Mouse (Mus musculus): ENCODE results near the gene Tmx2.

Gene Tmx2

DNA sequence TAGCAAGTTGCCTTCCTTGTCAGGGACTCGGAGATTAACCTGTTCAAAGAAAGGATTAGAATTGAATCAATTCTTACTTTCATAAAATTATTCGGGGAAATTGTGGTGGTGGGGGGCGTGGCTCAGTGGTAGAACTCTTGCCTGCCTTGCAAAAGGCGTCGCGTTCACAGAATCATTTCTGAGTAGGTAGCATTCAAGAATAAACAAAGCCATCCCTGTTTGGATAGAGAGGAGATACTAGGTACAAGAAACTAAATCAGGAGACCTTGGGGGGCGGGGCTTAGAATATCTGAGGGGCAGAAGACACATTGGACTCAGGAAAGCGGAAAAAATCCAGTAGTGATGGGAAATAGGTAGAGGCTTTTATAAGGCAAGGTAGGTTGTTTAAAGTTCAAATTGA is at the start of gene Tmx2:
Gene Tmx2 (minus strand): TSS at position 125 of the 400 bp plus-strand sequence.
- peak; percentile 52 for DNase-seq

DNA sequence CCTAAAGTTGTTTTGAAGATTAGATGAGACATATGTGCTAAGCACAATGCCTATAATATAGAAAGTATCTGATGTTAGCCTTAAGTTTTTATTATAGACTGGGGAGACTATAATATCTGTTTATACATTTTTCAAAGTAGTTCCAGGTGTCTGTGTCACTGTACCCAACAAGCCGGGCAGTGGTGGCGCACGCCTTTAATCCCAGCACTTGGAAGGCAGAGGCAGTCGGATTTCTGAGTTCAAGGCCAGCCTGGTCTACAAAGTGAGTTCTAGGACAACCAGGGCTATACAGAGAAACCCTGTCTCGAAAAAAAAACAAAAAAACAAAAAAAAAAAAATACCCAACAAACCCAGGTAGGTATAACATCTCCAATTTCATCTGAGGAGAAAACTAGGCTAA is 49.3 kb upstream of the Tmx2 start:
- DNase-seq = peak; percentile 81

- peak; percentile 99 for DNase-seq
These were observed 48.4 kb upstream of the Tmx2 start, which contains the start of gene Clp1 for GRCm38 (mm10) chr2:84727172-84727858. Gene Clp1, minus strand, starts transcription at chr2:84727350.

DNA sequence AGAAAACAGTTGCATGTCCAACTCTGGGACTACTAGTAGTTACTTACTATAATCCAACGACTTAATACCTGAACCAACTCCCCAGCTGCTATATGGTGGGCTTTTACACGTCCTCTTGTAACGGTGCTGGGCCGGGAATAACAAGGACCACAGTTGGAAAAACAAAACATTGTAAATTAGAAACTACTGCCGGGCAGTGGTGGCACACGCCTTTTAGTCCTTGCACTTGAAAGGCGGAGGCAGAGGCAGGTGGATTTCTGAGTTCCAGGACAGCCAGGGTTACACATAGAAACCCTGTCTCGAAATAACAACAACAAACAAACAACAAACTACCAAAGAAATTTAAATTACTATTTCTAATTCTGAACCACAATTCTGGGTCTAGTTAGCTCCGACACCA is 47.8 kb upstream of the Tmx2 start:
- DNase-seq = peak; percentile 89

GRCm38 (mm10) chr2:84725770-84726169 is 46.8 kb upstream of the Tmx2 start:
- DNase-seq = peak; percentile 84

GRCm38 (mm10) chr2:84723856-84724255 is 44.9 kb upstream of the Tmx2 start:
- peak; percentile 85 for DNase-seq

DNA sequence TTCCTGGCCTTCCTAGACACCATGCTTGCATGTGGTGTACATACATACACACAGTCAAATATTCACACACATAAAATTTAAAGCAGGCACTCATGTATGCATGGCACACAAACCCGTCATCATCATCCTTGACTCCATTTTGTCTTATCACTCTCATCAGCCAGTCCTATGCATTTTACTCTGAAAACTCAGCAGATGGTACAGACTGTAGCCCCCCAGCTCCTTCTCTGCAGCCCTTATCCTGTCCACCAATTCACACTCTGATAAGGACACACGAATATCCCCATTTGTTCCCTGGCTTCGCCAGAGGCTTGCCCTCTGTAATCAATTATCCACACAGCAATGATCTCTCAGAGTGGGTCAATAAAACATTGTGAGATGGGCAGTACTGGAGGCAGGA is 42.2 kb upstream of the Tmx2 start:
- DNase-seq = peak; percentile 60

GRCm38 (mm10) chr2:84720718-84721117 is 41.8 kb upstream of the Tmx2 start:
- DNase-seq = no peak

- peak; percentile 77 for DNase-seq
These were observed 38.4 kb upstream of the Tmx2 start for GRCm38 (mm10) chr2:84717357-84717756.

GRCm38 (mm10) chr2:84716423-84717355 is 37.7 kb upstream of the Tmx2 start:
- DNase-seq = peak; percentile 85

DNA sequence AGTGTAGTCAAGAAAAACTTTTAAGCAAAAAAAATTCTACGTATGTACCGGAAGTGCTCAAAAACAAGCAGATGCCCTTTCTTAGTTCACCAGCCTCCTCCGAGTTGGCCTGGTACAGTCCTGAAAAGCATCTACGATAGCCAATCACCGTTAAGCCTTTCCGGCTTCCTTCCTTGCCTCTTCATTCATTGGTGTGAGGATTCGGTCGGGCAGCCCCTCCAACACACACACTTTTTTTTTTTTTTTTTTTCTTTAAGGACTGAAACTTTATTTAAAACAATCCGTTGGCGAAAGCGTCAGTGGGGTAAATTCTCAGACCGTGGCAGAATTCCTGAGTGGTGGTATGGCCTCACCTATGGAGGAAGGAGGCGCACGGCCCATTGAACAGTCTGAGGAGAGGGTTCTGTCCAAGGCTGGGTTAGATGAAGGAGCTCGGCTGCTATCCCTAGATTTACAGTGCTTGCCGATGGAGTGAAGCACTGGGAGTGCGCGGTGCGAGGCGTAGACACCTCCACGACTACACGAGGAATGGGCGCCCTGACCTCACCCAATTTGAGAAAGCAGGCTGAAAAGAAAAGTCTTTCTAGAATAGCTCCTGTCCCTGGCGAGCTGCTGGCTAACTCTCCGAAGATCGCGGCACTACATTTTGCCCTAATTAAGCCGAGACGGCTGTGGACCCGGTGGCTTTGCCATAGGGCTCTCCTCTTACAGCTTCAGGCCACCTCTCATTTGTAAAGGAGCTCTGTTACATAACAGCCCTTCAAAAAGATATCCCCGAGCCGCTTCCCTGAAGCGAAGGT is 36.8 kb upstream of the Tmx2 start:
- peak; percentile 100 for DNase-seq

GRCm38 (mm10) chr2:84714811-84715561 is 36.0 kb upstream of the Tmx2 start, which contains the start of gene Zdhhc5:
Gene Zdhhc5, minus strand, starts transcription at chr2:84715180.
- DNase-seq = peak; percentile 100

- DNase-seq = no peak
These were observed 35.5 kb upstream of the Tmx2 start for GRCm38 (mm10) chr2:84714422-84714810.

DNA sequence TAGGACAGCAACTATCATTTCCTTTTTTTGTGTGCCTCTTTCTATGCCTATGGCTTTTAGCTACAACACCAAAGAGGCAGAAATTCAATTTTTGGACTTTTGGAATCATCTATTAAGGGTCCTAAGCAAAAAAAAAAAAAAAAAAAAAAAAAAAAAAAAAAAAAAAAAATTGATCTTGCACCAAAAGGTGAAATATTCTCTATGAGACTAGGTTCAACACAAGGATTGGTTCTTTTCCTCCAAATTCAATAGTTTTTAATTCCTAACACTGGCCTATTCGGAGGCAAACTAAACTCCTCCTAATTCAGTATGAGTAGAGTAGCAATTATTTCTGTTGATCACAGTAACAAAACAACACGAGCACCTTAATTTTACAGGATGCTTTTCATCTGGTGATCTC is 33.0 kb upstream of the Tmx2 start:
- no peak for DNase-seq

- DNase-seq = peak; percentile 18
These were observed 28.6 kb upstream of the Tmx2 start for GRCm38 (mm10) chr2:84707523-84707922.

- no peak for DNase-seq
These were observed 26.4 kb upstream of the Tmx2 start for GRCm38 (mm10) chr2:84705295-84705694.

GRCm38 (mm10) chr2:84704329-84704728 is 25.4 kb upstream of the Tmx2 start:
- DNase-seq = peak; percentile 61

GRCm38 (mm10) chr2:84703497-84703896 is 24.6 kb upstream of the Tmx2 start:
- peak; percentile 6 for DNase-seq

GRCm38 (mm10) chr2:84695007-84695695 is 16.2 kb upstream of the Tmx2 start:
- peak; percentile 45 for DNase-seq

GRCm38 (mm10) chr2:84690050-84690449 is 11.1 kb upstream of the Tmx2 start:
- peak; percentile 93 for DNase-seq

- DNase-seq = peak; percentile 72
These were observed 9.3 kb upstream of the Tmx2 start for GRCm38 (mm10) chr2:84688080-84688844.
